ENCODE assay signal across 15 mouse cellular contexts in the genomic region with DNA sequence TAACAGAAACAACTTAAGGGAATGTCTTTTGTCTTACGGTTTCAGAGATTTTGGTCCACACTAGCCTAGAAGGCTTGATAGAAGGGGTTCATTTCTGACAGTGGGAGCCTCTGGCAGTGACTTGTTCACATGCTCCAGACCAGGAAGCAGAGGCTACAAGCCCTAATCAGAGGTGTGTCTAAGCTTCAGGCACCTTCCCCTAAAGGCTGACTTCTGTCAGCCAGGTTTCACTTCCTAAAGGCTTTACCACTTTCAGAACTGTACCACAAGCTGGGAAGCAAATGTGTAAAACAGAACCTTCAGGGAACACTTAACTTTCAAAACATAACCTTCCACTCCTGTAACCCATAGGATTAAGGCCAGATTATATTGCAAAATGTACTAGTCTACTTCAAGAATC.
"Had no signal": no experiment of that assay in that cellular context is flagged by ENCODE, and none has a peak within 500 bp of the region (broad histone marks: within the 10 kb centered on the region; RNA-seq: fewer than 3 reads in every experiment).

No protein-coding gene starts in this region.

- H3K4me3 ChIP-seq: neural tube, embryonic 15.5 days; stomach, embryonic 15.5 days had no signal

- H3K9me3 ChIP-seq: neural tube, embryonic 15.5 days; stomach, embryonic 15.5 days had no signal

- H3K4me1 ChIP-seq: neural tube, embryonic 15.5 days; stomach, embryonic 15.5 days had no signal

- H3K9ac ChIP-seq: neural tube, embryonic 15.5 days; stomach, embryonic 15.5 days had no signal

- H3K27ac ChIP-seq: neural tube, embryonic 15.5 days; stomach, embryonic 15.5 days; stomach, postnatal 0 days had no signal

- H3K4me2 ChIP-seq: neural tube, embryonic 15.5 days; stomach, embryonic 15.5 days had no signal

- H3K27me3 ChIP-seq: neural tube, embryonic 15.5 days; stomach, embryonic 15.5 days had no signal

- H3K36me3 ChIP-seq: neural tube, embryonic 15.5 days; stomach, embryonic 15.5 days had no signal

- DNase-seq: retina, postnatal 1 day; right cerebral cortex, adult 18-20 months; right cerebral cortex, postnatal 14 days; right cerebral cortex, postnatal 25 days; right cerebral cortex, postnatal 4 days; spleen, adult 18-20 months; thymus, adult 18-20 months; thymus, adult 2 months; thymus, postnatal 14 days; thymus, postnatal 25 days; thymus, postnatal 36 days; thymus, postnatal 4 days had no signal
